Mouse (Mus musculus) frontal cortex, adult (tissue): ENCODE measurements around the gene Tcea3.

Experiments
- ATAC-seq: cut with Nextera tagmentation; 2 replicates; pipeline ENCODE4 v1.9.2; 2017; ENCODE audit warnings: mild to moderate bottlenecking, moderate library complexity, mixed read lengths; ENCODE audit not compliant: low TSS enrichment

Tcea3 gene

DNA sequence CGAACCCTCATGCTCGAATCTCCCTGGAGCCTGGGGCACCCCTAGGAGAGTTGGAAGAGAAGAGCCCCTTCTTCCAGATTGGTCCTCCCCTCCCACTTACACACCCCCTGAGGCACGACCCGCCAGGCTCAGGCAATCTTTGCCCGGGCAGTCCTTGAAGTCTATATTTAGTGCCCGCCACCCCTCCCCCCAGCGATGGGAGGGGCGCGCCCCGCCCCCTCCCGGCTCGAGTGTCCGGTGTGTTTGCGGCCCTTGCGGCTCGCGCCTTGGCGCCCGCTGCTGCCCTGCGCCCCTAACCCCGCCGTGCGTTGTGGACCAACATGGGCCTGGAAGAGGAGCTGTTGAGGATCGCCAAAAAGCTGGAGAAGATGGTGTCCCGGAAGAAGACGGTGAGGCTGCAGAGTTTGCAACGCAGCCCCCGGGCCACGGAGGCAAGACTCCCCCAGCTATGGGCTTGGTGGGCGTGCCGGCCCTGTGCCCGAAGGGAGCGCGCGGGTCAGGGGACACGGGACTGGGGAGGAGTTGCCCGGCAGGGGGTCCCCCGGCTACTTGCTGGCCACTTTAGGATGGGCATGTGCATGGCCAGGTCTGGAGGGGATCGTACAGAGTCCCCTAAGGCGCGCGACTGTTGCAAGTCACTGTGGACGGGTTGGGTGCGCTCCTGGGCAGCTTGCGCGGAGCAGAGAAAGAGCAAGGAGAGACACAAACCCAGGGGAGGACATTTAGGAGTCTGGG is at the start of gene Tcea3:
Gene Tcea3 (plus strand): TSS at position 1 of the 735 bp plus-strand sequence.
- ATAC-seq: no peak

DNA sequence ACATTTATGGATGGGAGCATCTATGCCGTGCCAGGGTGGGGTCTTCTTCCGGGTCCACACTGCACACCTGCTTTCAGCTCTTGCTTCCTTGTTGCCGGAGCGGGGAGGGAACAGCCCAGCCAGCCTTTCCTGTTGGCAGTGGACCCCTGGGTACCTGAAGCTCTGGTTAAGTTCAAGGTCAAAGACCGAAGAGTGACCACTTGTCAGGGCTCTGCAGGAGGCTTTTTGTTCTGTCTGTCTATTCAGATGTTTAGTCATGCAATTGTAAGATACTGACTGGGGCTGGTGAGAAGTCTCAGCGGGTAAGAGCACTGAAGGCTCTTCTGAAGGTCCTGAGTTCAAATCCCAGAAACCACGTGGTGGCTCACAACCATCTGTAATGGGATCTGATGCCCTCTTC is 48.7 kb upstream of the Tcea3 start:
- no peak for ATAC-seq

DNA sequence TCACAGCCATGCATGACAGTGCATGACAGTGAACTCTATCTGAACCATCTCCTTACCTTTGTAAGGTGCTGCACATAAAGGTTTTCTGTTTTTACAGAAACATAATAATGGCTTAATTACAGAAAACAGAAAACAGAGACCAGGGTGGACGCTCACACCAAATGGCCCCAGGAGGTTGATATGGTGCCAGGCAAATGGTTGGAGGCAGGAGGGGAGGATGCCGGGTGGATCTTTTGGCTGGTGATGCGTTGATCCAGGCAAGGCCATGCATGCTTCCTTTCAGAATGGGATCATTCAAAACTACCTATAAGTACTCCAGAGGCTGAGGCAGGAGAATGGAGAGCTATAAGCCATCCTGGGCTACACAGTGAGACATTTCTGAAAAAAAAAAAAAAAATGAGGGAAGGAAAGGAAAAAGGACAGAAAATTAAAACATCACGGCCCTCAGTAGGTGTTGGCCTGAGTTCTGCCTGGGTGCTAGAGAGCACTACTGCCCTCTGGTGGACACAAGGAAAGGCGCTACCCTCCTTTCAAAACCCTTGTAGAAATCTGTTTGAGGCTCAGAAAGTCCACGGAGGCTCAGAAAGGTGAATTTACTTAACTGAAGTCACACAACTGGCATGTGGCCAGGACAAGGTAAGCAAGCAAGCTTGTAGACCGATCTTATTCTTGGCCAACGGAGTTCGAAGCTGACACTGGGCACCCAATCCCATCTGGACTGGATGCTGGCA is 47.8 kb upstream of the Tcea3 start:
- ATAC-seq: peak; percentile 70; the same call in 1 of the 2 replicates

DNA sequence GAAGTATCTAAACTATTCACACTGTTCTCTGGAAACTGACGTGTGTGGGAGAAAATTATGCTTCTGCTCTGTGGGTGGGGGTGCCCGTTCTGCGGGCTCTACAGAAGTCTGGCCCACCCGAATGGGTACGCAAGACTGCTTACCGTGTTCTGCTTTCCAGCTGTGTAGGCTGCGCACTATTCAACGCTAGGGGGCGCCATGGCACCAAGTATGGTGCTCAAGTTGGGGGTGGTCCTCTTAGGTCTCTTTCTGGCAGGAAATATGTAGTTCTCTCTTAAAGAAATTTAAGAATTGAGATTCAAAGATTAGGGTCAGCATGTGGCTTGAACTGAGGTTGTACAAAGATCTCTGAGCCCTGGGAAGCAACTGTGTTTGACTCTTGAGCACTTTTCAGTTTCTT is 45.0 kb upstream of the Tcea3 start:
- no peak for ATAC-seq

DNA sequence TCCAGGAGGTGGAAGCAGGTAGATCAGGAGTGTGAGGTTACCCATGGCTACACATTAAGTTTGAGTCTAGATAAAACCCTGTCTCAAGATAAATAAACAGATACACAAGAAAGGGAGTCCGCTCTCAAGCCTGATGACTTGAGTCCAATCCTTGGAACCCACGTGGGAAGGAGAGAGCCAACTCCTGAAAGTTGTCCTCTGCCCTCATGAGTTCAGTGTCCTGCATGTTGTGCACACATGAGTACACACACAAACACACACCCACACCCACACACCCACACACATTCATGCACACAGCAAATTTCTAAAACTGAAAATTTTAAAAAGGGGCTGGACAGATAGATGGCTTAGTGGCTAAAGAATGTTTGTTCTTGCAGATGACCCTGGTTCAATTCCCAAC is 42.8 kb upstream of the Tcea3 start:
- no peak for ATAC-seq

DNA sequence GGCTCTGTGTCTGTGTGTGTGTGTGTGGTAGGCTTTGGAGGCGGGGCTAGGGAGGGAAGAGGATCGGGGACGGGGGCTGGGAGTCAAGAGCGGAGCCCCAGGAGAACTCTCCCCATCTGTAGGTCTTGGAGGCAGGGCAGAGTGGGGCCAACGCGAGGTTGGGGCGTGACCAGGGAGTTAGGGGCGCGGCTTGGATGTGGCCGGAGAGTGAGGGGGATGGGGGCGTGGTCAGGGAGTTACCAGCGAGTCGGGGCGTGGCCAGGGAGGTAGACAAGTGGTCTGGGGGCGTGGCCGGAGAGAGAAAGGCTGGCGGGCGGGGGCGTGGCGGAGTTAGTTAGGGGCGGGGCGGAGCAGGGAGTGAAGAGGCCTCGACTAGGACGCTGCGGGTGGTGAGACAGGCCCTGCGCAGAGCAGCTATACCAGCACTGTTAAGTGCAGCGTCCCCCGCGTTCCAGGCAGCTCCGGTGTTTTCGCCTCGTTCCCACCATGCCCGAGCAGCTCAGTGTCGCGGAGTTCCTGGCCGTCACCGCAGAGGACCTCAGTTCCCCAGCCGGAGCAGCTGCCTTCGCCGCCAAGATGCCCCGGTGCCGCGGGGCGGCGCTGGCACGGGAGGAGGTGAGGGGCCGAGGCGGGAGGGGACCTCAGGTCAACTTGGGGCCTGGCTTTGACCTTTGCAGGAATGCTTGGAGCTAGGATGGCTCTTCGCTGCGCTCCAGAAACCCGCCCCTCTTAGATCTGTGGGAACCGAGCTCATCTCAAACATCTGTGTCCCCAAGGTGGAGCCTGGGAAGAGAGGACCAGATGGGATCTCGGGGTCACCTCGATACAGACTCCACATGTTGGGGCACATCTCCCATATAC is 41.3 kb upstream of the Tcea3 start, which contains the start of gene Asap3:
Gene Asap3 (plus strand): TSS at position 333 of the 861 bp plus-strand sequence.
- peak; percentile 73 for ATAC-seq

DNA sequence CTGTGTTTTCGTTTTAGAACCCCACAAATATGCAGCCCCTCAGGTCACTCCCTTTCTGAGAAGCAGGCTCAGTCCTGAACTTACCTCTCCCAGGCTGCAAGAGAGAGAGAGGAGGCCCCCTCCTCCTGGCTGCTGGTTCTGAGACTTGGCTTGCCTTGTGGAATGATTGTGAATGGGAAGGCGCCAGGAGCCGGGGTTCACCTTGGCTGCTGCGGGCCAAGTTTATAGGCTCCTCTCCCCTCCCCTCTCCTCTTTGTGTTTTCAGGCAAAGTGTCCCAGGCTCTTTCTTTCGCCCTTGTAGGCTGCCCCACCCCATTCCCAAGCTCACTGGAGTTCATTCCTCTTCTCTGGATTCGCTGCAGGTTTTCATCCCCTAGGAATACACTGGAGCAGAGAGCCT is 40.6 kb upstream of the Tcea3 start:
- ATAC-seq: no peak

DNA sequence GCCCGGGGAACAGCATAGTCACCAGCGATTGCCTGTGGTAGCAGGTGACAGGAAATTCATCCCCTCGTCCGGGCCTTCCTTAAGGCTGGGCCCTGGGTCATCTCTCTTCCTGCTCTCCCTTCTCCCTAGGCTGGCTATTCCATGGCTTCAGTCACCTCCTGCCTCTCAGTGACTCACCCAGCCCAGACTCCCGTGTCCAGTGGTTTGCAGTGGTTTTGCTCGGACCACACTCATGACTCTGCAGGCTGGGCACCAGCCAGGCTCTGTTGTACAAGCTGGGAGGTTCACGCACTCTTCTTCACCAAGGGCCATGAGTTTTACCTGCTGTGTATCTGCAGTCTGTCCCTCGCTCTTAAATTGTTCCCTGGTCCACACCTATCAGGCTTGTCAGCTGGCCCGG is 36.6 kb upstream of the Tcea3 start:
- no peak for ATAC-seq

DNA sequence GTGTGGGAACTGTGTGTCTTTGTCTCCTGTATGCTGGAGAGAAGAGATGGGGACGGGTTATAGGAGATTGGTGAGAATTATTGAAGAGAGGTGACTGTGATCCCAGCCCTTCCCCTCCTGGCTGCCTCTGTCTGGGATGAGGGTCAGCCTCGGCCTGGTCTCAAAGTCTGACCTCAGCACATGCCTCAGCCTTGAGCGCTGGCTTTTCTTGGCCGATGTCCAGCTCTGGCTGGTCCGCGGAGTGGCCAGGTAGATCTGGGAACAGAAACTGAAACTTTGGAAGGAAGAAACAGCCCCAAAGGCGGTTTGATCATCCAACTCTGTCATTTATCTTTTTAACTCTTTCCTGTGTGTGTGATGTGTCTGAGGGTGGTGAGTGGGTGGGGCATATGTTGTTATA is 33.9 kb upstream of the Tcea3 start:
- no peak for ATAC-seq

DNA sequence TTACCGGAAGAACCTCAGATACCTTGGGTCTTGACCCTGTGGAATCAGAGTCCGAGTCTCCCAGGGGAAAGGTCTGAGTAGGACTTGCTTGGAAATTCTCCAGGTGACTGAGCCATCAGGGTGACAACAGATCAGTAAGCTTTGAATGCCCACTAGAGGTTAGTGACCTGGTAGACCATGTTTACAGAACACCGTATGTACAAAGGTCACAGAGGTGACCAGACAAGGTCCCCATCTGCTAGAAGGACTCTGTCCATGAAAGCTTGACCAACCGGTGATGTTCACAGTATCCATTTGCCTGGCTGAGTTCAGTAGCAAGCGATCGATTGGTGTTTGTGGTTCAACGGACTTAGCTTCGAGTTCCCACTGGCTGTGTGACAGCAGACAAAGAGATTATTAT is 32.7 kb upstream of the Tcea3 start:
- ATAC-seq: no peak

DNA sequence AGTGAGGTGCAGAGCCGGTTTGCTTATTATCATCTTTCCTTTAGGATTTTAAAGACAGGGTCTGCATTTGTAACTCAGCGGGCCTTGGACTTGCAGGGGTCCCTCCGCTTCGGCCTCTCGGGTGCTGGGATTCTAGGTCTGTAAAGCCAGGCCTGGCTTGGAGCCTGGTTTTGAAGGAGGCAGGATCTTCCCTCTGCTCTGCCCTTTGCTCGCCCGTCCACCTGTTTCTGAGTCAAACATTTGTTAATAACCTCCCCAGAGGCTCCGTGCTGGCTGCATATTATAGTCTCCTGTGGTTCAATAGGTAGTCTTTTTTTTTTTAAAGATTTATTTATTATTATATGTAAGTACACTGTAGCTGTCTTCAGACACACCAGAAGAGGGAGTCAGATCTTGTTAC is 32.0 kb upstream of the Tcea3 start:
- ATAC-seq: no peak

DNA sequence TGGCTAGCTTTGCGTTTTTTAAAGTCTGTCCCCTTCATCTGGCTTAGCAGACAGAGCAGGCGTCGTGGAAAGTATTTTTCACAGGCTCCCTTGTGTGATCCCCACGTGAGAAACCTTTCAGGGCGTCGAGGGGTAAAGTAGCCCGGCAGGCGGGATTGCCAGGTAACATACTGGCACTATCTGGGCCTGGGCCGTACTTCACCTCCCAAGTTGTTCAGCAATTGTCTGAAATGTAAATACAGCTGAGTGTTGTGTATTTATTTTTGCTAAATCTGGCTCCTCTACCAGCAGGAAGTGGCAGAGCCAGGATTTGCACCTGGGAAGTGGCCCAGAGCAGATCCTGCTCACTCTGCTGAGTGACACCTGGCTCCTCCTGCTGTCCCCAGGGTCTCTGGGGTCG is 30.5 kb upstream of the Tcea3 start:
- no peak for ATAC-seq

DNA sequence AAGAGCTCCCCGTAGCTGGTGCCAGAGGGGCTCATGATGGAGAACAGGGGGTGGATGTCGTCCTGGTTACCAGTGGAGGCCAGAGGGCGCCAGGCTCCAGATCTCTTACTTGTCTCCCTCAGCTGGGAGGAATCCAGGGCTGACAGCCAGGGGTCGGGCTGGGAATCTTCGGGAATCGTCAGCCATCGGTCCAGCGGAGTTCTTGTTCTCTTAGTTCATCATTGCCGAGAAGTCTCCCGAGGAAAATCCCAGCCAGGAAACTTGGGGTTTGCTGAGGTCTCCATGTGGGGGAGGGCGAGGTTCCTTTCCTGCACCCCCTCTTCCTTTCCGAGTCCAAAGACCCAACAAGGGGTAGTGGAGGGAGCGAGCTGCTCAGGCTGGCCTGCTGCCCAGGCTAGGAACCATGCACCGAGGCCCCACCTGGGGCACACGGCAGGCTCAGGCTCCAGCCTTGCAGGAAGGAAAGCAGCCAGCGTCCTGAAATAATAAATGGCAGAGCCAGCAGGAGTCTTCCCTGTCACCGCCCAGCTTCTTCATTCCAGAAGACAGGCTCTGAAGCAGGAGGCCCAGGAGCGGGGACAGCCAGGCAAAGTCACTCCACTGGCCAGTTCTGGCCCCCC is 28.8 kb upstream of the Tcea3 start:
- no peak for ATAC-seq

DNA sequence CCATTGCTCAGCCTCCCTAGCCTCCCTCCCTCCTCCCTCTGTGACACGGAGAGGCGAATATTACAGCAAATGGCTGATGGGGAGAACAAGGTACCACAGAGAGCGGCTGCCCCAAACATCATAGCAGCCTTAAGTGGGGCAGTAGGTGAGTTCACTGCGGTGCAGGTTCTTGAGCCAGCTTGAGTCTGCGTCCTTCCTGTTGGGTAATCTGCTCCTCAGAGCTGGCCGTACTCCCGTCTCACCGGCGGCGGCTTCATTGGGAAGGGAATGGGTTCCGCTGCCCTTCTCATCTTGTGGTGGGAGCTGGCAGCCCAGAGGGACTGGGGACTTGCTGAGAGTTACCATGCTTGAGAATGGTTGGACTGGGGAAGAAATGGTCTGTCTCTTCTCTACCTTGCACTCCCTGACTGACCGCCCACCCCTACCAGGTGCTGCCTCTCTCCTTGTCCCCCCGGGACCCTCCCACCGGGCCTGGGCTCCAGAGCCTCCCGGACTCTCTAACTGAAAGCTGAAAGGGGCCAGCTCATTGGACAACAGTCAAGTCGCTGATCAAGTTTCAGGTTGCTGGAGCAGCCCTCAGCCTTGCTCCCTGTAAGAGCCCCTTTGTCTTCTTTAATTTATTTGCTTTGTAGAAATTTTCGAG is 27.3 kb upstream of the Tcea3 start:
- no peak for ATAC-seq

DNA sequence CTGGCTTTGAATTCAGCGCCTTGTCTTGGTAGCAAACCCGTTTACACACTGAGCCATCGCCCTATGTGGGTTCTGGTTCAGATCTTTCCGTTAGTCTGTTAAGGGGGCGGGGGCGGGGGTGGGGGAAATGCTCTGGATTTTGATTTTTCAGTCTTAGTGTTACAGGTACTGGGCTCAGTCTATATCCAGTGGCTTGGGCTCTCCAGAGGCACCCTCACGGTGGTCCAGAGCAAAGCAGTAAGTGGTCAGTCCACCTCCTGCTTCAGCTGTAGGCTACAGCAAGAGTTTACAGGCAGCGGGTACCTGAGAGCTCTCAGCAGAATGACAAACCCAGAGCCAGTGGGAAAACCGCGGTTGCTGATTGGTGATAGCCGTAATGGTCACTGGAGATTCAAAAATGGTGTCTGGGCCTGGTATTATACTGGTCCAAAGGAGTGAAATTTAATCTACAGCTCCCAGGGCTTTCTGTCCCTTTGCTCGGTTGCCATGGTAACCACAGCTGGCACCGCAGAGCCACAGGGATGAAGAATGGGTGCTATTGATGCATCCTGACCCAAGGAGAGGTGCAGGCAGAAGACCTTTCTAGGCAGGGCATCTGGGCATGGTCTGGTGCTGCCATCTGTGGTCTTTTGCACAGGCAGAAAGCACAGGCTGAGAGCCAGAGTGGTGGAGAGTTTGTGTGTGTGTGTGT is 23.8 kb upstream of the Tcea3 start:
- ATAC-seq: no peak

DNA sequence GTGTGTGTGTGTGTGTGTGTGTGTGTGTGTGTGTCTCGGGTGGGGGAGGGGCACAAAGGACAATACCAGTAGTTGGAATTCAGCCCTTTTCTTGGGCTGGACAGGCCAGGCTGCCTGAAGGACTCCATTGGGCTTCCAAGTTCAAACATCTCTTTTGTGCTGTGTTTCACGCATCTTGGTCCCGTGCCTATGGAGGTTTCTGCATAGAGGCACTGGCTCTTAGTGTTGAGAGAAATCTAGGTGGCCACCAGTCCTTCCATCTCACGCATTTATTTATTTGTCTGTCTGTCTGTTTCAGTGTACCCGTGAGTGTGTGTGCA is 23.3 kb upstream of the Tcea3 start:
- no peak for ATAC-seq

DNA sequence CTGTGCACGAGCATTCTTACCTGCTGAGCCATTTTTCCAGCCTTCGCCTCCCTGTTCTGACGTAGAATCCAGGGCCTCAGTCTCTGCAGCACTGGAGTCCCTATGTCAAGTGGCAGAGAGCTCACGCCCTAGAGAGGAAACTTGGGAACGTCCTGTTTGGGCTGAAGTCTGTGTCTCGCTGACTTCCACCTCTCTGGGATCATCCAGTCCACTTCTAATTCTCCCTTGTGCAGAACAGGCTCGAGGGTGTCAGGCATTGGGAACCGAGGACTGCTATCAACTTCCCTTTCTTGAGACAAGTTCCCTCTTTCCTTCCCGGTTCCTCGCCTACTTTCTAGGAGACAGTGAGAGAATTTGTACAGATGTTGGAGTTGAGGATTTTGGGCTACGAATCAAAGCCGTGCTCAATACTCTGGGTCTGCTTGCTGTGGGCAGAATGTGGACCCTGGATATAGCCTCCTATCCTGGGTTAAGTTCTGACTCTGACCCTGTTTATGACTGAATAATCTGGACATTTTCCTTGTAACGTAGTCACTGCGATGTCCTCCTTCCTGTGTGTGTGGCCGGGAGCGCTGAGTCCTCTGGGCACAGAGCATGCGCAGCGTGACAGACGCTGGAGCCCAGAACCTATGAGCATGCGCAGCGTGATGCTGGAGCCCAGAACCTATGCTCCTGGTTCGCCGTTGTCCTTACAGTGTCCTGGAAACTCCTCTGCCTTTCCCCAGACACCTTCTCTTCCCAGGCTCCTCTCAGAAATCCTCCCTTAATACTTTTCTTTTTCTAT is 22.7 kb upstream of the Tcea3 start:
- ATAC-seq: no peak

DNA sequence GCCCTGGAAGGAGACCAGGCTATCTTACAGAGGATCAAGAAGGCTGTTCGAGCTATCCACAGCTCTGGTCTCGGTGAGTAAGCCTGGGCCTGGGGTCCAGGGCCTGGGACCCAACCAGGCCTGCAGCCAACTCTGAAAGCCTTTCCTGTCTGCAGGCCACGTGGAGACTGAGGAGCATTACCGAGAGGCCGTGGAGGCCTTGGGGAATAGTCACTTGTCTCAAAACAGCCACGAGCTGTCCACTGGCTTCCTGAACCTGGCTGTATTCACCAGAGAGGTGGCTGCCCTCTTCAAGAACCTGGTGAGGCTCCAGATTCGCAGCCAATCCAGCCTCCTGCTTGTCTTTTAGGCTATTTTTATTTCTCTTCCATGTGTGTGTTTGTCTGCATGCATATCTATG is 20.1 kb upstream of the Tcea3 start:
- no peak for ATAC-seq

DNA sequence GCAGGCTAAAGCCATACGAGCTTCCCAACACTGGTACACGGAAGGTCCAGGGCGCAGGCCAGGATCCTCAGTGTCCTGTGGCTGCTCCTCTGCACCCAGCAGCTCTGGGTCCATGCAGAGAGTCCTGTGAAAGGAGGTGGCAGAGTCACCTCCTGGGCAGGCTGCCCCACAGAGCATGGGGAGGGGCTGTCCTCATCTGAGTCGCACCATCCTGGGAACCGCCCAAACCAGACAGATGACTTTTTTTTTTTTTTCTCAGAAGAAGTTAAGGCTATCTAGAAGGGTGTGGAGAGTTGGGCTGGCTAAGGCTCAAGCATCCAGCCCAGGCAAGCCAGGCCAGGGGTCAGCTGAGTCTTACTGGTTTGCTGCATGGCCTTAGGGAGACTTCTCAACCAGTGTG is 18.9 kb upstream of the Tcea3 start:
- no peak for ATAC-seq

DNA sequence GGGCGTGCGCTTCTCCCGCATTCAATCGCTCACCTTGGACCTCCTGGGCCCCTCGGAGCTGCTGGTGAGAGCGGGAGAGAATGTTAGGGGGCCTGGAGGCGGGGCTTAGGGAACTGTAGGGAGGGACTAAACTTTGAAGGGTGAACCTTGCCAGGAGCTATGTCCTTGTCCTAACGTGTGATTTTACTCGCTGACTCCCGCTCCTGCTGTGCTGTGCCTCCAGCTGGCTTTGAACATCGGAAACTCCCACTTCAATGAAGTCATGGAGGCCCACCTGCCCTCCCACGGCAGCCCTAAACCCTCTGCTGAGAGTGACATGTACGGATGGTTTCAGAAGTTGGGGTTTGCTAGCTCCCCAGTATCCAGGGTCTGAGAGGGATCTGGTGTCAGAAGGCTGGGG is 8.9 kb upstream of the Tcea3 start:
- ATAC-seq: no peak
